Mouse (Mus musculus) midbrain, embryonic 15.5 days (tissue): Measurements from ENCODE around the gene Iqschfp. TPM values are rescaled to one million over a fixed set of nuclear protein-coding genes. Genes with fewer than 3 reads are reported as not detected.
A peak's percentile ranks its signal among the peaks of the same experiment; 100 is the strongest.

Experiments used
- ATAC-seq: fragments of 200-750 bp; cut with Nextera tagmentation; replicated peaks from 2 replicates; pipeline ENCODE4 v1.8.0; 2017; ENCODE audit warnings: moderate TSS enrichment
- H3K27ac ChIP-seq: fragments of 300-500 bp; sonication (generic); 2 replicates; pipeline ENCODE4 v1.5.1; 2015; ENCODE audit warnings: mild to moderate bottlenecking, inconsistent platforms
- H3K27me3 ChIP-seq: fragments of 300-500 bp; sonication (generic); replicated peaks from 2 replicates; pipeline ENCODE4 v1.6.1; 2015; ENCODE audit warnings: inconsistent platforms
- H3K36me3 ChIP-seq: fragments of 300-500 bp; sonication (generic); replicated peaks from 2 replicates; pipeline ENCODE4 v1.6.1; 2015; ENCODE audit warnings: inconsistent platforms
- H3K4me1 ChIP-seq: fragments of 300-500 bp; sonication (generic); 2 replicates; pipeline ENCODE4 v1.6.1; 2015; ENCODE audit warnings: inconsistent platforms
- H3K4me2 ChIP-seq: fragments of 300-500 bp; sonication (generic); 2 replicates; pipeline ENCODE4 v1.6.1; 2015; ENCODE audit warnings: inconsistent platforms, mild to moderate bottlenecking, moderate library complexity
- H3K4me3 ChIP-seq: fragments of 300-500 bp; sonication (generic); 2 replicates; pipeline ENCODE4 v1.5.1; 2015; ENCODE audit warnings: mild to moderate bottlenecking, inconsistent platforms
- H3K9ac ChIP-seq: fragments of 300-500 bp; sonication (generic); 2 replicates; pipeline ENCODE4 v1.6.1; 2015; ENCODE audit warnings: mild to moderate bottlenecking, inconsistent platforms
- H3K9me3 ChIP-seq: fragments of 300-500 bp; sonication (generic); 2 replicates; pipeline ENCODE4 v1.6.1; 2016; ENCODE audit warnings: inconsistent platforms
- WGBS: fragments of 180-500 bp; shearing (Covaris S2); methylation state at CpG from one replicate; pipeline ENCODE4 v1.1.7; 2015; ENCODE audit warnings: mixed read lengths; 5-methylcytosine and 5-hydroxymethylcytosine counted together
- polyA plus RNA-seq: library from polyadenylated mRNA; unstranded; fragments of >200 nt; fragmentation: Nextera tagmentation; extraction: Ambion mirVana; gene quantifications from 2 replicates; pipeline ENCODE4 v1.2.1, GENCODE M21; 2015

The Iqschfp gene
- polyA plus RNA-seq, 1 experiment from 2014 or later = 6.4 TPM

- Histone ChIP-seq H3K27me3 (no peaks in the 10 kb centered on the region), H3K4me1 (peaks cover 6% of the 10 kb centered on the region; the same call in 1 of the 2 replicates), H3K4me3 (no peak overlapping the region), H3K27ac (no peak overlapping the region), H3K9me3 (no peaks in the 10 kb centered on the region), H3K4me2 (no peak overlapping the region), H3K9ac (no peak overlapping the region), H3K36me3 (no peaks in the 10 kb centered on the region)
- 45% methylated on average over 9 of the region's 9 CpGs for WGBS
- ATAC-seq = peak; percentile 77
Observed at GRCm38 (mm10) chr3:68045475-68046416, 153.7 kb downstream of the Iqschfp start.

GRCm38 (mm10) chr3:68053538-68053937 lies 161.5 kb downstream of the Iqschfp start:
- no peak overlapping the region for H3K4me2 ChIP-seq
- no peak for ATAC-seq

GRCm38 (mm10) chr3:68055071-68055470 lies 163.0 kb downstream of the Iqschfp start:
- no peaks in the 10 kb centered on the region for H3K4me1 ChIP-seq
- H3K9me3 ChIP-seq = no peaks in the 10 kb centered on the region
- H3K27ac ChIP-seq = no peak overlapping the region
- 65% methylated on average over 13 of the region's 13 CpGs for WGBS
- no peaks in the 10 kb centered on the region for H3K36me3 ChIP-seq
- no peak for ATAC-seq
- H3K4me3 ChIP-seq = no peak overlapping the region
- no peak overlapping the region for H3K9ac ChIP-seq
- peaks cover 12% of the 10 kb centered on the region for H3K27me3 ChIP-seq
- no peak overlapping the region for H3K4me2 ChIP-seq

More at GRCm38 (mm10) chr3:68053538-68053937, 161.5 kb downstream of the Iqschfp start:
- H3K9ac ChIP-seq = no peak overlapping the region
- H3K36me3 ChIP-seq = no peaks in the 10 kb centered on the region
- no peak overlapping the region for H3K4me3 ChIP-seq
- H3K9me3 ChIP-seq = no peaks in the 10 kb centered on the region
- H3K27me3 ChIP-seq = peaks cover 12% of the 10 kb centered on the region
- WGBS = 49% methylated on average over 2 of the region's 2 CpGs
- H3K27ac ChIP-seq = no peak overlapping the region
- H3K4me1 ChIP-seq = no peaks in the 10 kb centered on the region

GRCm38 (mm10) chr3:68056373-68057275 lies 164.6 kb downstream of the Iqschfp start:
- no peak for ATAC-seq
- Histone ChIP-seq H3K9ac (no peak overlapping the region), H3K27ac (no peak overlapping the region), H3K4me3 (no peak overlapping the region), H3K9me3 (no peaks in the 10 kb centered on the region), H3K36me3 (no peaks in the 10 kb centered on the region), H3K27me3 (peaks cover 12% of the 10 kb centered on the region), H3K4me1 (no peaks in the 10 kb centered on the region), H3K4me2 (peak overlapping the region; percentile 26)
- WGBS = 57% methylated on average over 23 of the region's 23 CpGs

GRCm38 (mm10) chr3:68059162-68059800 lies 167.2 kb downstream of the Iqschfp start:
- Histone ChIP-seq H3K4me1 (no peaks in the 10 kb centered on the region), H3K36me3 (no peaks in the 10 kb centered on the region), H3K27ac (no peak overlapping the region), H3K9ac (no peak overlapping the region), H3K4me2 (no peak overlapping the region), H3K4me3 (no peak overlapping the region), H3K9me3 (no peaks in the 10 kb centered on the region), H3K27me3 (peaks cover 12% of the 10 kb centered on the region)
- 47% methylated on average over 2 of the region's 2 CpGs for WGBS
- peak; percentile 65 for ATAC-seq

GRCm38 (mm10) chr3:68064731-68065130 lies 172.7 kb downstream of the Iqschfp start, which contains the start of gene Schip1:
Gene Schip1, plus strand, starts transcription at chr3:68064802.
- 40% methylated on average over 12 of the region's 12 CpGs for WGBS

GRCm38 (mm10) chr3:68071395-68072386 lies 179.7 kb downstream of the Iqschfp start:
- Histone ChIP-seq H3K27ac (no peak overlapping the region), H3K4me2 (no peak overlapping the region), H3K36me3 (no peaks in the 10 kb centered on the region), H3K4me1 (peaks cover 7% of the 10 kb centered on the region; the same call in 1 of the 2 replicates), H3K27me3 (no peaks in the 10 kb centered on the region), H3K9ac (no peak overlapping the region), H3K9me3 (no peaks in the 10 kb centered on the region), H3K4me3 (no peak overlapping the region)
- WGBS = 51% methylated on average over 9 of the region's 9 CpGs
- ATAC-seq = peak; percentile 77

More at GRCm38 (mm10) chr3:68064731-68065130, 172.7 kb downstream of the Iqschfp start, which contains the start of gene Schip1:
- Histone ChIP-seq H3K27ac (no peak within 1 kb of the TSS), H3K9ac (no peak within 1 kb of the TSS), H3K4me3 (no peak within 1 kb of the TSS), H3K4me2 (no peak within 1 kb of the TSS), H3K4me1 (no peaks in the 10 kb centered on the region), H3K27me3 (no peaks in the 10 kb centered on the region), H3K36me3 (no peaks in the 10 kb centered on the region), H3K9me3 (no peaks in the 10 kb centered on the region)
- ATAC-seq = no peak

GRCm38 (mm10) chr3:68077406-68077805 lies 185.4 kb downstream of the Iqschfp start:
- no peak overlapping the region for H3K9ac ChIP-seq
- no peak overlapping the region for H3K4me2 ChIP-seq
- no peaks in the 10 kb centered on the region for H3K4me1 ChIP-seq
- H3K36me3 ChIP-seq = no peaks in the 10 kb centered on the region
- ATAC-seq = no peak
- H3K4me3 ChIP-seq = no peak overlapping the region
- no peaks in the 10 kb centered on the region for H3K27me3 ChIP-seq
- WGBS = 84% methylated on average over 4 of the region's 4 CpGs
- H3K9me3 ChIP-seq = no peaks in the 10 kb centered on the region
- no peak overlapping the region for H3K27ac ChIP-seq

- no peak for ATAC-seq
Observed at GRCm38 (mm10) chr3:68085024-68085423, 193.0 kb downstream of the Iqschfp start.

GRCm38 (mm10) chr3:68092108-68092507 lies 200.1 kb downstream of the Iqschfp start:
- Histone ChIP-seq H3K9me3 (no peaks in the 10 kb centered on the region), H3K4me1 (no peaks in the 10 kb centered on the region), H3K9ac (no peak overlapping the region), H3K27ac (no peak overlapping the region), H3K36me3 (no peaks in the 10 kb centered on the region), H3K27me3 (no peaks in the 10 kb centered on the region), H3K4me2 (no peak overlapping the region), H3K4me3 (no peak overlapping the region)
- ATAC-seq = no peak
- 78% methylated on average over 4 of the region's 4 CpGs for WGBS

More at GRCm38 (mm10) chr3:68085024-68085423, 193.0 kb downstream of the Iqschfp start:
- H3K36me3 ChIP-seq = no peaks in the 10 kb centered on the region
- H3K9ac ChIP-seq = no peak overlapping the region
- WGBS = 70% methylated on average over 2 of the region's 2 CpGs
- H3K4me2 ChIP-seq = no peak overlapping the region
- H3K27ac ChIP-seq = no peak overlapping the region
- no peaks in the 10 kb centered on the region for H3K27me3 ChIP-seq
- H3K4me1 ChIP-seq = no peaks in the 10 kb centered on the region
- no peak overlapping the region for H3K4me3 ChIP-seq
- no peaks in the 10 kb centered on the region for H3K9me3 ChIP-seq
